Mouse (Mus musculus) heart, embryonic 15.5 days (tissue): ENCODE measurements around the gene Kremen1. TPM values are rescaled to one million over a fixed set of nuclear protein-coding genes. Genes with fewer than 3 reads are reported as not detected.
A peak's percentile ranks its signal among the peaks of the same experiment; 100 is the strongest.

Experiments
- ATAC-seq: fragments of 200-750 bp; cut with Nextera tagmentation; replicated peaks from 2 replicates; pipeline ENCODE4 v1.8.0; 2017; ENCODE audit warnings: low read depth, moderate TSS enrichment; ENCODE audit not compliant: insufficient number of reproducible peaks, insufficient read depth, low FRiP score
- H3K27ac ChIP-seq: fragments of 300-500 bp; sonication (generic); 2 replicates; pipeline ENCODE4 v1.5.1; 2015; ENCODE audit warnings: mild to moderate bottlenecking, inconsistent platforms
- H3K27me3 ChIP-seq: fragments of 300-500 bp; sonication (generic); 2 replicates; pipeline ENCODE4 v1.6.1; 2015; ENCODE audit warnings: inconsistent platforms
- H3K36me3 ChIP-seq: fragments of 300-500 bp; sonication (generic); 2 replicates; pipeline ENCODE4 v1.6.1; 2015; ENCODE audit warnings: mild to moderate bottlenecking, inconsistent platforms
- H3K4me1 ChIP-seq: fragments of 300-500 bp; sonication (generic); replicated peaks from 2 replicates; pipeline ENCODE4 v1.6.1; 2015; ENCODE audit warnings: inconsistent platforms
- H3K4me2 ChIP-seq: fragments of 300-500 bp; sonication (generic); 2 replicates; pipeline ENCODE4 v1.6.1; 2015; ENCODE audit warnings: inconsistent platforms, mild to moderate bottlenecking, moderate library complexity
- H3K4me3 ChIP-seq: fragments of 300-500 bp; sonication (generic); 2 replicates; pipeline ENCODE4 v1.5.1; 2015; ENCODE audit warnings: mild to moderate bottlenecking, inconsistent platforms
- H3K9ac ChIP-seq: fragments of 300-500 bp; sonication (generic); 2 replicates; pipeline ENCODE4 v1.6.1; 2015; ENCODE audit warnings: mild to moderate bottlenecking, inconsistent platforms
- H3K9me3 ChIP-seq: fragments of 300-500 bp; sonication (generic); replicated peaks from 2 replicates; pipeline ENCODE4 v1.6.1; 2016; ENCODE audit warnings: inconsistent platforms
- WGBS: fragments of 180-500 bp; shearing (Covaris S2); methylation state at CpG from one replicate; pipeline ENCODE4 v1.1.7; 2015; ENCODE audit warnings: mixed read lengths; 5-methylcytosine and 5-hydroxymethylcytosine counted together
- polyA plus RNA-seq: library from polyadenylated mRNA; unstranded; fragments of >200 nt; fragmentation: Nextera tagmentation; extraction: Ambion mirVana; gene quantifications from 2 replicates; pipeline ENCODE4 v1.2.1, GENCODE M21; 2015

Gene Kremen1
- polyA plus RNA-seq, 1 experiment from 2014 or later: 24.0 TPM

GRCm38 (mm10) chr11:5182870-5183269, 78.5 kb downstream of the Kremen1 start:
- 61% methylated on average over 4 of the region's 4 CpGs for WGBS
- ATAC-seq: no peak
- H3K4me2 ChIP-seq: no peak overlapping the region
- H3K27ac ChIP-seq: no peak overlapping the region
- no peaks in the 10 kb centered on the region for H3K27me3 ChIP-seq
- H3K4me1 ChIP-seq: peaks cover 9% of the 10 kb centered on the region; the same call in 1 of the 2 replicates
- no peak overlapping the region for H3K4me3 ChIP-seq
- no peak overlapping the region for H3K9ac ChIP-seq
- no peaks in the 10 kb centered on the region for H3K9me3 ChIP-seq
- no peaks in the 10 kb centered on the region for H3K36me3 ChIP-seq

DNA sequence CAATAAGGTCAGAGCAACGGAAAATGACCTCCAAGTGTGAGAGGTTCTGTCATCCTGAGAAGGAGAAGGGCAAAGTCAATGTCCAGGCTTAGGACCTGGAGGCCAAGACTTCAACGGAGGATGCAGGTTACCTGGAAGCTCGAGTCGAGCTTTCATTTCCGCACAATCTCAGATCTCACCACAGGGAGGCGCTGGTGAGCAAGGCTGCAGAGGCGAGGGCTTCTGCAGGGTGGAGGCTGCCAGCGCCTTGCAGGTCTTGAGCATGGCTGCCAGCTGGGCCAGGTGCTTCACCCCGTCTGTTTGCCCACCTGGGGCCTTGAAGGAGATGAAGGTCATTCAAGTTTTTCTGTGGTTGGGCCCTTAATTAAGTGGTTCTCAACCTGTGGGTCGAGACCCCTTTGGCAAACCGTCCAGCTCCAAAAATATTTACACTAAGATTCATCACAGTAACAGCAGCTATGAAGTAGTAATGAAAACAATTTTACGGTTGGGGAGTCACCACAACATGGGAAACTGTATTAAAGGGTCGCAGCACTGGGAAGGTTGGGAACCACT, 79.4 kb downstream of the Kremen1 start:
- ATAC-seq: no peak
- Histone ChIP-seq H3K9ac (no peak overlapping the region), H3K4me1 (peaks cover 9% of the 10 kb centered on the region; the same call in 1 of the 2 replicates), H3K4me2 (no peak overlapping the region), H3K4me3 (no peak overlapping the region), H3K9me3 (no peaks in the 10 kb centered on the region), H3K36me3 (no peaks in the 10 kb centered on the region), H3K27me3 (no peaks in the 10 kb centered on the region), H3K27ac (peak overlapping the region; percentile 47; the same call in 1 of the 2 replicates)
- 20% methylated on average over 13 of the region's 13 CpGs for WGBS

DNA sequence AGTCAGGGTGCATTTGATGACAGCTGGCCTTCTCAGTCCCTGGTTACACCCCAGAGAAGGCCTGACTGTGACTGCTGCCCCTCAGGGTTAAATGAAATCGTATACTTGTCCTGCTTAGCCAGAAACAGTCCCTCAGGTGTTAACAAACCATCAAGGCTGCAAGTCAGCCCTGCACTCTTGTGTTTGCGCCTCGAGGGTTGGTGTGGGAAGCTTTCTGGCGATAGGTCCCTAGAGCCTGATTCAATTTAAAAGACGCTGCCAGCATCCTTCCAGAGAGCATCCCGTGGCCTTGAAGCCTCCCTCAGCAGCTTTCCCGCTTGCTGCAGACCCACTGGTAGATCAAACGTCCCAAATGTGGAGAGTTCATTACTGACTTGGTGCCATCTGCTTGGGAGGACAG, 82.0 kb downstream of the Kremen1 start:
- no peak overlapping the region for H3K4me2 ChIP-seq
- no peak overlapping the region for H3K9ac ChIP-seq
- WGBS: 38% methylated on average over 8 of the region's 8 CpGs
- H3K4me3 ChIP-seq: no peak overlapping the region
- H3K9me3 ChIP-seq: no peaks in the 10 kb centered on the region
- no peaks in the 10 kb centered on the region for H3K27me3 ChIP-seq
- H3K4me1 ChIP-seq: peaks cover 9% of the 10 kb centered on the region; the same call in 1 of the 2 replicates
- no peaks in the 10 kb centered on the region for H3K36me3 ChIP-seq
- no peak for ATAC-seq
- no peak overlapping the region for H3K27ac ChIP-seq

DNA sequence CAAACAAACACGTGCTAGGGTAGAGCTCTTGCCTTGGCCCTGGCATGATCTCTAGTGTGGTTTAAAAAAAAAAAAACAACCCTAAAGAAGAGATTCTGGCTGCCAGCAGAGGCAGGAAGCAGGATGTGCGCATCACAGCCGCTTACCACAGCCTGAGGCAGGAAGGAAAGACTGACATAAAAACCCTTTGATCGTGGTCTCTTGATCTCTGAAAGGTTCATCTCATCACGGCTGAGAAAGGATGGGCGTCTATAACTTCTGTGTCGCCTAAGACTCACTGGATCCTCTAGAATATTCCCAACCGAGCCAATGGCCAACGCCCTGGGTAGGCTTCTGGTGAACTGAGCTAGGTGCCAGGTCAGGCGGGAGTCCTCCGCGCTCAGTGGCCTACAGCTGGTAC, 84.2 kb downstream of the Kremen1 start:
- Histone ChIP-seq H3K9me3 (no peaks in the 10 kb centered on the region), H3K9ac (no peak overlapping the region), H3K4me3 (no peak overlapping the region), H3K4me1 (peaks cover 11% of the 10 kb centered on the region; the same call in 1 of the 2 replicates), H3K4me2 (no peak overlapping the region), H3K36me3 (no peaks in the 10 kb centered on the region), H3K27ac (no peak overlapping the region; the same call in 1 of the 2 replicates), H3K27me3 (no peaks in the 10 kb centered on the region)
- WGBS: 70% methylated on average over 12 of the region's 12 CpGs
- 0 out of 2 replicates have a peak, but pooled peaks have one; percentile 10 for ATAC-seq

DNA sequence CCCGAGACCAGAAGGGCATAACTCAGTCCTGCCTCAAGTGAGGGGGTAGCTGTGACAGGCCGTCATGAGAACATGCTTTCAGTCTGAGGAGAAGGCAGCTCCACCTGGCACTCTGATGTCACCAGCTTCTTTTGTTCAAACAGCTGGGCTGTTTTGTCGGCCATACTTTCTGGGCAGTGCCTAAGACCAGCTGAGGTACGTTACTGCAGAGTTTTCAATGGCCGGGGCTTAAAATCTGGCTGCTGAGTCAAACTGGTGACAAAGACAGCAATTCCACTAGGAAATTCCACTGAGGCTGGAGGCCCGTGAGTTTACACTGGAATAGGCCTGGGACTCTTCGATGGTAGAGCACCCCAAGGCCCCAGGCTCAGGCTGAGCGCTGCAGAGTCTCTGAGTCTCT, 84.7 kb downstream of the Kremen1 start:
- Histone ChIP-seq H3K9ac (no peak overlapping the region), H3K4me2 (no peak overlapping the region), H3K4me3 (no peak overlapping the region), H3K9me3 (no peaks in the 10 kb centered on the region), H3K27me3 (no peaks in the 10 kb centered on the region), H3K4me1 (peaks cover 10% of the 10 kb centered on the region; the same call in 1 of the 2 replicates), H3K27ac (no peak overlapping the region; the same call in 1 of the 2 replicates), H3K36me3 (no peaks in the 10 kb centered on the region)
- WGBS: 66% methylated on average over 8 of the region's 8 CpGs
- ATAC-seq: no peak

- H3K9me3 ChIP-seq: no peaks in the 10 kb centered on the region
- WGBS: 79% methylated on average over 2 of the region's 2 CpGs
- no peak overlapping the region for H3K4me2 ChIP-seq
- peaks cover 9% of the 10 kb centered on the region; the same call in 1 of the 2 replicates for H3K4me1 ChIP-seq
- H3K27ac ChIP-seq: no peak overlapping the region
- no peak overlapping the region for H3K4me3 ChIP-seq
- H3K9ac ChIP-seq: no peak overlapping the region
- no peaks in the 10 kb centered on the region for H3K36me3 ChIP-seq
- no peaks in the 10 kb centered on the region for H3K27me3 ChIP-seq
- ATAC-seq: no peak
These were observed 85.5 kb downstream of the Kremen1 start for GRCm38 (mm10) chr11:5175866-5176265.

GRCm38 (mm10) chr11:5175141-5175540, 86.2 kb downstream of the Kremen1 start:
- 87% methylated on average over 7 of the region's 7 CpGs for WGBS
- H3K4me2 ChIP-seq: no peak overlapping the region
- peaks cover 9% of the 10 kb centered on the region; the same call in 1 of the 2 replicates for H3K4me1 ChIP-seq
- no peak overlapping the region for H3K27ac ChIP-seq
- ATAC-seq: no peak
- H3K4me3 ChIP-seq: no peak overlapping the region
- H3K27me3 ChIP-seq: no peaks in the 10 kb centered on the region
- no peaks in the 10 kb centered on the region for H3K9me3 ChIP-seq
- H3K36me3 ChIP-seq: no peaks in the 10 kb centered on the region
- no peak overlapping the region for H3K9ac ChIP-seq

DNA sequence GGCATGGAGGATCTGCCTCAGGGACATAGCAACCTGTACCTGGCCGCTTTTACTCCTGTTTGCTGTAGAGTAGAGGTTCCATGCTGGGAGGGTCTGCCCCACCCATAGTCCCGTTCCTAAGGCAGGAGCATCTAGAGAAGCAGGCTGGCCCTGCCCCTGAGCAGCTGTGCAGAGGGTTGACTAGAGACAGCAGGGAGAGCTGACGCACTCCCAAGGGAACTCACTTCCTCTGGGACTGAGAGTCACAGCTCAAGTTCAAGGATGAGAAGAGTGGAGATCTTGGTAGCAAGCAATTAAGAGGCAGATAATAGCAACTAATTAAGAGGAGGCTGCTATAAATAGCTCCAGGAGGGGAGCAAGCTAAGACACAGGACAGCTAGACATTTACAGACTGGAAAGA, 88.5 kb downstream of the Kremen1 start:
- no peak overlapping the region for H3K4me3 ChIP-seq
- ATAC-seq: no peak

GRCm38 (mm10) chr11:5167311-5167710, 94.0 kb downstream of the Kremen1 start:
- H3K4me3 ChIP-seq: no peak overlapping the region
- 80% methylated on average over 9 of the region's 9 CpGs for WGBS
- no peaks in the 10 kb centered on the region for H3K36me3 ChIP-seq
- no peak for ATAC-seq
- no peak overlapping the region for H3K4me2 ChIP-seq
- no peaks in the 10 kb centered on the region for H3K9me3 ChIP-seq
- no peak overlapping the region for H3K27ac ChIP-seq
- no peak overlapping the region for H3K9ac ChIP-seq
- H3K4me1 ChIP-seq: peaks cover 38% of the 10 kb centered on the region
- H3K27me3 ChIP-seq: no peaks in the 10 kb centered on the region

More for the DNA sequence above, 88.5 kb downstream of the Kremen1 start:
- Histone ChIP-seq H3K27ac (no peak overlapping the region), H3K36me3 (no peaks in the 10 kb centered on the region), H3K4me2 (no peak overlapping the region), H3K9ac (no peak overlapping the region), H3K27me3 (no peaks in the 10 kb centered on the region), H3K9me3 (no peaks in the 10 kb centered on the region), H3K4me1 (peaks cover 5% of the 10 kb centered on the region; the same call in 1 of the 2 replicates)
- WGBS: 46% methylated on average over 3 of the region's 3 CpGs

- Histone ChIP-seq H3K36me3 (no peaks in the 10 kb centered on the region), H3K27me3 (no peaks in the 10 kb centered on the region), H3K4me1 (peaks cover 38% of the 10 kb centered on the region), H3K4me2 (no peak overlapping the region), H3K27ac (peak overlapping the region; percentile 94), H3K4me3 (no peak overlapping the region), H3K9ac (no peak overlapping the region), H3K9me3 (no peaks in the 10 kb centered on the region)
- WGBS: 8% methylated on average over 8 of the region's 8 CpGs
- ATAC-seq: peak; percentile 93
These were observed 95.9 kb downstream of the Kremen1 start for GRCm38 (mm10) chr11:5165471-5165916.

- Histone ChIP-seq H3K4me3 (no peak overlapping the region), H3K9ac (no peak overlapping the region), H3K36me3 (no peaks in the 10 kb centered on the region), H3K4me1 (peaks cover 38% of the 10 kb centered on the region), H3K27ac (peak overlapping the region; percentile 94), H3K4me2 (no peak overlapping the region), H3K9me3 (no peaks in the 10 kb centered on the region), H3K27me3 (no peaks in the 10 kb centered on the region)
- no peak for ATAC-seq
- WGBS: 51% methylated on average over 8 of the region's 8 CpGs
These were observed 97.0 kb downstream of the Kremen1 start for GRCm38 (mm10) chr11:5164310-5164709.

DNA sequence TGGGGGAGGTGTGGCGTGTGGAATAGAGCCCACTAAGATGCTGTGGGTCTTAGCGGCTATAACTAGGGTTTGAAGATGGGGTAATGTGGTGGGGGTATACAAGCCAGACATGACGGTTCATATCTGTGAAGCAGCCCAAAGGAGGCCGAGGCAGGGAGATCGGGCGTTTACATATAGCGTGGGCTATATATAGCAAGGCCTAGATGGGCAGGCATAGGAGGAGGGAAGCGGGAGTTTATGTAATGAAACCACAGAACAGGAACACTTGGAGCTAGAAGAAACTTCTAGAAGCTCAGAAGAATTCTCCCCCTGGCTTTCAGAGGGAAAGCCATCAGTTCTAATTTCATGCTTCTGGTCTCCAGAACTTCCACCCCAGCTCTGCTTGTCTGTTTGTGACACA, 97.9 kb downstream of the Kremen1 start:
- Histone ChIP-seq H3K27me3 (no peaks in the 10 kb centered on the region), H3K4me1 (peaks cover 38% of the 10 kb centered on the region), H3K9ac (no peak overlapping the region), H3K4me3 (no peak overlapping the region), H3K4me2 (no peak overlapping the region), H3K9me3 (no peaks in the 10 kb centered on the region), H3K36me3 (no peaks in the 10 kb centered on the region), H3K27ac (no peak overlapping the region)
- ATAC-seq: no peak
- 71% methylated on average over 8 of the region's 8 CpGs for WGBS
